Mouse (Mus musculus): ENCODE measurements around the gene Flt4.

The Flt4 gene

GRCm38 (mm10) chr11:49695695-49696094 is 86.6 kb downstream of the Flt4 start:
- DNase-seq (ENCODE audit: extremely low spot score, low read depth, low spot score) = no peak

GRCm38 (mm10) chr11:49696472-49696871 is 87.4 kb downstream of the Flt4 start:
- DNase-seq (ENCODE audit: extremely low spot score, low read depth, low spot score) = no peak

GRCm38 (mm10) chr11:49697779-49698178 is 88.7 kb downstream of the Flt4 start:
- no peak for DNase-seq (ENCODE audit: extremely low spot score, low read depth, low spot score)

GRCm38 (mm10) chr11:49699079-49699478 is 90.0 kb downstream of the Flt4 start:
- DNase-seq (ENCODE audit: extremely low spot score, low read depth, low spot score) = no peak

GRCm38 (mm10) chr11:49702014-49702413 is 93.0 kb downstream of the Flt4 start:
- no peak for DNase-seq (ENCODE audit: extremely low spot score, low read depth, low spot score)

Data from hindlimb bud, embryonic 11.5 days (tissue).